Mouse (Mus musculus): Measurements from ENCODE around the gene Plxnb2. TPM values are rescaled to one million over a fixed set of nuclear protein-coding genes. Genes with fewer than 3 reads are reported as not detected.

Gene Plxnb2
- total and polyA plus RNA-seq, 3 experiments: 0.17 to 0.19 TPM; not detected in 1

DNA sequence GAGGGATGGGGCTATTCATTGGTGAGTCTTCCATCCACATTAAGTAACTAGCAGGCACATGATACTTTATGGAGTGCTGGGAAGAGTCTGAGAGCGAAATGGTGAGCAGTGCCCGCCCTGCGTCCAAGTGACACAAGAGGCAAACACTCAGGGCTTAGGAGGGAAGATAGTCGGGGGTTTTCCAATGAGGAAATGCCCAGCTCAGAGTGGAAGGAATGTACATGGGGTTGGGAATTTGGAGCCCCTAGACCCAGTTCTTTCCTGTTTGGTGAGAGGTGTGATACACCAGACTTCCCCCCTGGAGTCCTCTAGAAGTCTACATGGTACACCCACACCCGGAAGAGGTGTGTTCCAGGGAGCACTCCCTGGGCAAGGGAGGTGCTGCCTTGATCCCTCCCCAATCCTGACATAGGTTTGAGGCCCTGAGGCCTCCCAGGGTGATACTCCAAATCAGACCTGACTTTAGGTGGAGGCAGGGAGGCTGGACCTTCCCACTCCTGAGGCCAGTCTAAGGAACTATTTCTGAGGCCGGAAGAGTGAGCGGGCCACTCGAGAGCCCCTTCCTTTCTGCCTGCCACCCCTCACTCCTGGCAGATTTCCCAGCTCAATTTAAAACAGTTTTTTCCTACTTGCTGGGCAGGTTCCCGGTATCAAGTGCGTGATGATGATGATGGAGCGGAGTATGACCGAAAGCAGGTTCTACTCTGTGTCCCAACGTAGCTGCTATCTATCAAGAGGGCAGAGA lies 5.0 kb downstream of the Plxnb2 start:
- Histone ChIP-seq H3K4me1 (ENCODE audit: control insufficient read depth in 1 of 2, insufficient read depth in 2 of 2, low read length in 2 of 2) (peaks cover 4 to 16% of the 10 kb centered on the region in 2 experiments; a peak in 3 of 4 replicates), H3K4me3 (ENCODE audit: control insufficient read depth in 1 of 2, insufficient read depth in 1 of 2, low read depth in 2 of 2, low read length in 2 of 2) (no peak overlapping the region), H3K36me3 (ENCODE audit: control insufficient read depth in 1 of 2, insufficient read depth in 2 of 2, low read length in 2 of 2) (peaks cover 0 to 11% of the 10 kb centered on the region in 2 experiments; a peak in 2 of 4 replicates), H3K9me3 (replicated peaks; ENCODE audit: insufficient read depth, low read length) (no peaks in the 10 kb centered on the region), H3K27me3 (ENCODE audit: control insufficient read depth in 1 of 2, insufficient read depth in 2 of 2, low read length in 2 of 2) (no peaks in the 10 kb centered on the region), H3K79me2 (ENCODE audit: control insufficient read depth, insufficient read depth, low read length, poor library complexity) (no peaks in the 10 kb centered on the region), H3K9ac (ENCODE audit: control insufficient read depth, low read depth, low read length, poor library complexity, severe bottlenecking) (no peak overlapping the region), H3K27ac (ENCODE audit: control insufficient read depth, low read depth, low read length) (no peak overlapping the region)
- TF ChIP-seq NRF1 (IDR thresholded peaks at IDR 0.05; ENCODE audit: insufficient read depth, low read depth, low read length, poor library complexity, severe bottlenecking) (no peak), BHLHE40 (IDR thresholded peaks at IDR 0.05; ENCODE audit: borderline replicate concordance, low read depth, low read length) (no peak), SMC3 (IDR thresholded peaks at IDR 0.05; ENCODE audit: low read depth, low read length) (no peak), MXI1 (IDR thresholded peaks at IDR 0.05; ENCODE audit: low read depth, low read length) (no peak), E2F4 (IDR thresholded peaks at IDR 0.05; ENCODE audit: borderline replicate concordance, low read depth, low read length) (no peak), NELFE (IDR thresholded peaks at IDR 0.05; ENCODE audit: low read depth, low read length) (no peak), SIN3A (IDR thresholded peaks at IDR 0.05; ENCODE audit: low read length) (no peak), CTCF (IDR thresholded peaks at IDR 0.05 in 2 of 3, conservative IDR thresholded peaks at IDR 0.05 in 1 of 3; ENCODE audit: control insufficient read depth in 1 of 3, insufficient read depth in 1 of 3, low read depth in 2 of 3, low read length in 3 of 3, poor library complexity in 1 of 3, severe bottlenecking in 1 of 3) (no peak), GABPA (IDR thresholded peaks at IDR 0.05; ENCODE audit: low read depth, low read length) (no peak), USF2 (IDR thresholded peaks at IDR 0.05; ENCODE audit: borderline replicate concordance in 1 of 2, insufficient read depth in 1 of 2, low read depth in 1 of 2, low read length in 2 of 2) (no peak), USF1 (IDR thresholded peaks at IDR 0.05; ENCODE audit: low read depth, low read length) (no peak), MAZ (IDR thresholded peaks at IDR 0.05; ENCODE audit: low read depth, low read length) (no peak), MYB (IDR thresholded peaks at IDR 0.05; ENCODE audit: low read depth, low read length) (no peak)
- DNase-seq (ENCODE audit: low read depth, low spot score): no peak

DNA sequence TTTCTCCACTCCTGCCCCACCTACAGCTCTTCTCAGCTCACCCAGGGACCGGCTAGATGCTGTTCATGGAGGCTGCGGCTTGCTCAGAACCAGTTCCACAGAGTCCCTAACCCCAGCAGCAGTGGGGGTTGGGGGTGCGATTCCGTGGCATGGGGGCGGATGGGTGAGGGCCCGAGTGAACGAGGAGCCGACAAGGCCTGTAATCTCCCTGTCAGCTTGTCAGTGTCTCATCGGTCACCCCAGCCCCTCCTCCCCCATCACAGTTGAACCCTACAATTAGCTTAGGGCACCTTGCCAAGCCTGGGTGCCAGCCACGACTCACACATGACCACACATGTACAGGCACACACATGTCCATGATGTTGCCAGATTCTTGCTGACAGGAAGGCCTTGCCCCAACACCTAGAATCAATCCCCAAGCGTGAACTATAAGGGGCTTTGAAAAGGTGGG lies 5.7 kb downstream of the Plxnb2 start:
- no peak overlapping the region for H3K9ac ChIP-seq (ENCODE audit: control insufficient read depth, low read depth, low read length, poor library complexity, severe bottlenecking)

More for the DNA sequence above, 5.7 kb downstream of the Plxnb2 start:
- Histone ChIP-seq H3K4me1 (ENCODE audit: control insufficient read depth in 1 of 2, insufficient read depth in 2 of 2, low read length in 2 of 2) (peaks cover 4 to 18% of the 10 kb centered on the region in 2 experiments; a peak in 3 of 4 replicates), H3K27ac (ENCODE audit: control insufficient read depth, low read depth, low read length) (no peak overlapping the region), H3K9me3 (replicated peaks; ENCODE audit: insufficient read depth, low read length) (no peaks in the 10 kb centered on the region), H3K4me3 (ENCODE audit: control insufficient read depth in 1 of 2, insufficient read depth in 1 of 2, low read depth in 2 of 2, low read length in 2 of 2) (no peak overlapping the region), H3K27me3 (ENCODE audit: control insufficient read depth in 1 of 2, insufficient read depth in 2 of 2, low read length in 2 of 2) (no peaks in the 10 kb centered on the region), H3K79me2 (ENCODE audit: control insufficient read depth, insufficient read depth, low read length, poor library complexity) (no peaks in the 10 kb centered on the region), H3K36me3 (ENCODE audit: control insufficient read depth in 1 of 2, insufficient read depth in 2 of 2, low read length in 2 of 2) (peaks cover 0 to 11% of the 10 kb centered on the region in 2 experiments; a peak in 2 of 4 replicates)
- DNase-seq (ENCODE audit: low read depth, low spot score): no peak
- TF ChIP-seq GABPA (IDR thresholded peaks at IDR 0.05; ENCODE audit: low read depth, low read length): no peak
- TF ChIP-seq KAT2A (conservative IDR thresholded peaks at IDR 0.05; ENCODE audit: low read depth, low read length): no peak
- no peak for TF ChIP-seq USF1 (IDR thresholded peaks at IDR 0.05; ENCODE audit: low read depth, low read length)
- no peak for TF ChIP-seq NRF1 (IDR thresholded peaks at IDR 0.05; ENCODE audit: insufficient read depth, low read depth, low read length, poor library complexity, severe bottlenecking)
- TF ChIP-seq CHD2 (IDR thresholded peaks at IDR 0.05; ENCODE audit: low read length): no peak
- TF ChIP-seq UBTF (IDR thresholded peaks at IDR 0.05; ENCODE audit: borderline replicate concordance, insufficient read depth, low read depth, low read length): no peak
- TF ChIP-seq ELF1 (IDR thresholded peaks at IDR 0.05; ENCODE audit: low read depth, low read length): no peak
- TF ChIP-seq MEF2A (IDR thresholded peaks at IDR 0.05; ENCODE audit: extremely low read depth, insufficient replicate concordance, low read depth, low read length, poor library complexity, severe bottlenecking): no peak
- TF ChIP-seq E2F4 (IDR thresholded peaks at IDR 0.05; ENCODE audit: borderline replicate concordance, low read depth, low read length): no peak

All from MEL (cell line).